Mouse (Mus musculus) bone marrow, adult 2 months (tissue): ENCODE results near the gene Ice1. TPM values are rescaled to one million over a fixed set of nuclear protein-coding genes. Genes with fewer than 3 reads are reported as not detected.

Experiments used
- H3K27ac ChIP-seq: fragments of 200-500 bp; 2 replicates; pipeline ENCODE4 v1.5.1; 2012; ENCODE audit warnings: low read depth, mild to moderate bottlenecking, control low read depth, inconsistent platforms, low read length; ENCODE audit not compliant: control insufficient read depth, poor library complexity, insufficient read depth
- H3K4me1 ChIP-seq: fragments of 200-500 bp; 2 replicates; pipeline ENCODE4 v1.6.1; 2011; ENCODE audit warnings: low read length; ENCODE audit not compliant: control insufficient read depth, insufficient read depth
- H3K4me3 ChIP-seq: fragments of 200-500 bp; replicated peaks from 2 replicates; pipeline ENCODE3; 2011; ENCODE audit warnings: mild to moderate bottlenecking, low read depth, low read length, control low read depth; ENCODE audit not compliant: control insufficient read depth
- CTCF ChIP-seq: fragments of 200-500 bp; IDR thresholded peaks from 2 replicates; pipeline ENCODE4 v1.5.1; 2011; ENCODE audit warnings: low read length, control low read depth; ENCODE audit not compliant: control insufficient read depth, insufficient read depth
- POLR2A ChIP-seq: fragments of 200-500 bp; IDR thresholded peaks from 2 replicates; pipeline ENCODE4 v1.6.1; 2011; ENCODE audit warnings: low read depth, mild to moderate bottlenecking, control low read depth, low read length, borderline replicate concordance; ENCODE audit not compliant: control insufficient read depth
- WGBS: fragments of 180-500 bp; shearing (Covaris S2); methylation state at CpG from one replicate; pipeline ENCODE4 v1.1.7; 2018; 5-methylcytosine and 5-hydroxymethylcytosine counted together
- polyA plus RNA-seq: library from polyadenylated mRNA; stranded (reverse); fragments of >200 nt; gene quantifications from 2 replicates; pipeline ENCODE4 v1.2.4, GENCODE M21; 2011; ENCODE audit warnings: low replicate concordance; ENCODE audit not compliant: missing spikeins, insufficient read depth, insufficient read length

Ice1 gene
- polyA plus RNA-seq, 1 experiment = 10.2 TPM

GRCm38 (mm10) chr13:70636706-70637105 is 728 bp downstream of the Ice1 start:
- H3K27ac ChIP-seq = no peak overlapping the region
- WGBS = 15% methylated on average over 10 of the region's 10 CpGs
- H3K4me1 ChIP-seq = no peaks in the 10 kb centered on the region; the same call in 1 of the 2 replicates
- peak overlapping the region; percentile 68 for H3K4me3 ChIP-seq
- no peak for TF ChIP-seq POLR2A
- no peak for TF ChIP-seq CTCF

GRCm38 (mm10) chr13:70635591-70635990 is 1.8 kb downstream of the Ice1 start:
- no peaks in the 10 kb centered on the region; the same call in 1 of the 2 replicates for H3K4me1 ChIP-seq
- TF ChIP-seq CTCF = no peak
- TF ChIP-seq POLR2A = no peak
- no peak overlapping the region for H3K27ac ChIP-seq
- 77% methylated on average over 2 of the region's 2 CpGs for WGBS
- no peak overlapping the region for H3K4me3 ChIP-seq

GRCm38 (mm10) chr13:70626416-70626815 is 11.0 kb downstream of the Ice1 start:
- TF ChIP-seq POLR2A = no peak
- TF ChIP-seq CTCF = no peak
- Histone ChIP-seq H3K4me3 (no peak overlapping the region), H3K27ac (no peak overlapping the region), H3K4me1 (no peaks in the 10 kb centered on the region)
- 85% methylated on average over 4 of the region's 4 CpGs for WGBS

- TF ChIP-seq CTCF (no peak), POLR2A (no peak)
- Histone ChIP-seq H3K4me1 (no peaks in the 10 kb centered on the region), H3K4me3 (no peak overlapping the region), H3K27ac (no peak overlapping the region)
- 79% methylated on average over 1 of the region's 1 CpGs for WGBS
Measured at GRCm38 (mm10) chr13:70625665-70626064, 11.8 kb downstream of the Ice1 start.

GRCm38 (mm10) chr13:70624445-70624844 is 13.0 kb downstream of the Ice1 start:
- no peaks in the 10 kb centered on the region for H3K4me1 ChIP-seq
- 85% methylated on average over 4 of the region's 4 CpGs for WGBS
- TF ChIP-seq POLR2A (no peak), CTCF (no peak)
- H3K4me3 ChIP-seq = no peak overlapping the region
- no peak overlapping the region for H3K27ac ChIP-seq

GRCm38 (mm10) chr13:70622461-70623057 is 14.9 kb downstream of the Ice1 start:
- no peak overlapping the region for H3K4me3 ChIP-seq
- 76% methylated on average over 4 of the region's 4 CpGs for WGBS
- no peak overlapping the region for H3K27ac ChIP-seq
- TF ChIP-seq CTCF (no peak), POLR2A (no peak)
- no peaks in the 10 kb centered on the region; the same call in 1 of the 2 replicates for H3K4me1 ChIP-seq

GRCm38 (mm10) chr13:70621509-70621908 is 15.9 kb downstream of the Ice1 start:
- Histone ChIP-seq H3K4me1 (no peaks in the 10 kb centered on the region; the same call in 1 of the 2 replicates), H3K27ac (no peak overlapping the region), H3K4me3 (no peak overlapping the region)
- 93% methylated on average over 9 of the region's 9 CpGs for WGBS
- TF ChIP-seq CTCF (no peak), POLR2A (no peak)

- 21% methylated on average over 2 of the region's 2 CpGs for WGBS
- no peak for TF ChIP-seq CTCF
- no peak for TF ChIP-seq POLR2A
- no peaks in the 10 kb centered on the region for H3K4me1 ChIP-seq
- H3K27ac ChIP-seq = no peak overlapping the region
- H3K4me3 ChIP-seq = no peak overlapping the region
Measured at GRCm38 (mm10) chr13:70612837-70613236, 24.6 kb downstream of the Ice1 start.
